Comparison of ENCODE assay signal across 15 mouse cellular contexts in the genomic region with DNA sequence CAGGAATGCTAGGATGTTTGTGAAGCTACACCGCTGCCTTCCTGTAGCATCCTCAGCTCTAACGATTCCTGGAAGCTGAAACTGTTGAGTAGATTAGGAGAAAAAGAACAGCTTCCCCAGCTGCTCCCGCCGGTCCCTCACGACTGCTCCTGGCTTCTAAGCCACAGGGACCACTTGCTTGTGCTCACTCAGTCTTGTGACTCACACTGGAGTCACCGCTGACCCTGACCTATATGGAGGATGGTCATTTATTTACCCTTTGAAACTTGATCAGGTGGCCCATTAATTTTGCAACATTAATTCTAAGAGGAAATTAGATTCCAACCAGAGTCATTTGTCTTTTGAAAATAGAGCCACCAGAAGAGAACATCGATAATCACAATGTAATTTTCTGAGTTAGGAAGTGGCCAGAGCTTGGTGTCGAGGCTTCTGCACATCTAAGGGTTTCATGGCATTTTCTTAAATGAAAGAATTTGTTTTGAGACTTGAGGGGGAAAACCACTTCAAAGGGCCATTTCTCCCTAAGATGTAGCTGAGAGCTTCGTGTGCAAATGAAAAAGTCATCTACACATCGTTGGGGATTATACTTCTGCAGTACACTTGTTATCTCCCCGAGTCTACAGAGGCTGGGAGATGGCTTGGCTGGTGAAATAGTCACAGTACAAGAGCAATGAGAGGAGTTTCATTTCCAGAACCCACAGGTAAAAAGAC.
DNase-seq lines count a peak whose midpoint lies in the region.
"Had no signal": no experiment of that assay in that cellular context is flagged by ENCODE, and none has a peak within 500 bp of the region (broad histone marks: within the 10 kb centered on the region; RNA-seq: fewer than 3 reads in every experiment).

No protein-coding gene starts in this region.

- intact Hi-C loops in heart, postnatal 14 days (cut with DNase I) = no loop called here

- DNase-seq in heart, adult 11 months = peak; percentile 61
- no peak for DNase-seq in heart, postnatal 14 days
- DNase-seq in 3T3-L1 (ENCODE audit: low read depth, low spot score) = peak; percentile 50
- DNase-seq in Muller cell, postnatal 12 days (ENCODE audit: inconsistent ontology term) = peak; percentile 42
- DNase-seq in adrenal gland, postnatal 25 days = peak; percentile 62
- no peak for DNase-seq in spleen, postnatal 36 days (ENCODE audit: low spot score in 2 of 2)
- no peak for DNase-seq in urinary bladder, postnatal 36 days (ENCODE audit: low spot score in 2 of 2)
- DNase-seq in ovary, adult 18-20 months (ENCODE audit: low spot score) = no peak
- DNase-seq: cerebellum, adult 8-10 months; gastrocnemius, postnatal 14 days; kidney, adult 9 months; kidney, postnatal 36 days; lung, adult 18-20 months; lung, postnatal 14 days; midbrain, embryonic 14.5 days had no signal

Comparison
In these comparisons a context has a peak if more than half of its experiments do, and no peak if none do; other contexts are left out.
1. DNase-seq: peak in heart, adult 11 months (single experiment), 3T3-L1 (single experiment), Muller cell, postnatal 12 days (single experiment) and adrenal gland, postnatal 25 days (single experiment); none in heart, postnatal 14 days (0 of 2), spleen, postnatal 36 days (0 of 2), urinary bladder, postnatal 36 days (0 of 2) and ovary, adult 18-20 months (single experiment).